Mouse (Mus musculus) liver, adult 2 months (tissue): Measurements from ENCODE around the gene Pex7.

Source experiments
- CTCF ChIP-seq: fragments of 200-500 bp; IDR thresholded peaks from 2 replicates; pipeline ENCODE4 v1.5.1; 2011; ENCODE audit warnings: low read depth, low read length, control low read depth
- POLR2A ChIP-seq: fragments of 200-500 bp; IDR thresholded peaks from 2 replicates; pipeline ENCODE4 v1.6.1; 2011; ENCODE audit warnings: low read length, control low read depth; ENCODE audit not compliant: insufficient read depth; ENCODE audit errors: extremely low read depth

DNA sequence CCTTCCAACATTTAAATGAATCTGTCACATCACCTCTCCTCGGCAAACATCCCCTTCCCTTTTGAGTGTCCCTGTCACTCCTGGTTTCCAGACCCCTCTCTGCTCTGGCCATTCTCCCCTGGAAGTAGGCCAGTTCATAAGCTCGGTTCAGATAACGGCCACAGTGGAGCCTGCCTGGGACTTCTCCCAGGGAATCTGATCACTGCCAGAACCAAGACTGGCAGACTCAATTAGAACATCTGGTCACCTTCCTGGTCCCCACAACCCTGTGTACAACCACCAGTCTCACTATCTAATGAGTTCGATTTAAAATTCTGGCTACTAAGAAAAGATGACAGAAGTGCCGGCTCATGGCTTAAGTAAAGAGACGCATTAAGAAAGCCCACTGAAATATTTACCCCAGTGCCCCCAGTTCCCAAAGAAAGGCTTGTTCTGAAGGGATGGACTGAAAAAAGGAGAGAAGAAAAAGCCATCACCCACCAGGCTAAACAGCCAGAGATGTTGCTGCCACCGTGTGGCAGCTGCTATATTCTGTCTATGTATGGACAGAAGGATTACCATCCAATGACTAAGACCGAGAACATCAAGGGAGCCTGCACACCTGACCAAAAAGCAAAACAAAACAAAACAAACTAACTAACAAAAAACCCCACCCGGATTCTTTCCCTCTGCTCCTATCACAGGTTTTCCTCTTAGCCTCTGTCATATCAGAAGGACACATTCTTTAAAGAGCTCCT lies 95.9 kb downstream of the Pex7 start:
- TF ChIP-seq CTCF: peak; percentile 31; the same call in 1 of the 2 replicates
- TF ChIP-seq POLR2A: no peak
